Mouse (Mus musculus) small intestine, adult 2 months (tissue): ENCODE data around the gene Srrm3.

ENCODE experiments used
- CTCF ChIP-seq: fragments of 200-500 bp; IDR thresholded peaks from 2 replicates; pipeline ENCODE4 v1.5.1; 2012; ENCODE audit warnings: low read depth, mild to moderate bottlenecking, control low read depth, inconsistent platforms, low read length, moderate library complexity, mixed read lengths; ENCODE audit not compliant: insufficient replicate concordance, insufficient read length; ENCODE audit errors: extremely low read depth
- POLR2A ChIP-seq: fragments of 200-500 bp; IDR thresholded peaks from 2 replicates; pipeline ENCODE4 v1.6.1; 2012; ENCODE audit warnings: low read depth, mild to moderate bottlenecking, control low read depth, inconsistent platforms, low read length, moderate library complexity

DNA sequence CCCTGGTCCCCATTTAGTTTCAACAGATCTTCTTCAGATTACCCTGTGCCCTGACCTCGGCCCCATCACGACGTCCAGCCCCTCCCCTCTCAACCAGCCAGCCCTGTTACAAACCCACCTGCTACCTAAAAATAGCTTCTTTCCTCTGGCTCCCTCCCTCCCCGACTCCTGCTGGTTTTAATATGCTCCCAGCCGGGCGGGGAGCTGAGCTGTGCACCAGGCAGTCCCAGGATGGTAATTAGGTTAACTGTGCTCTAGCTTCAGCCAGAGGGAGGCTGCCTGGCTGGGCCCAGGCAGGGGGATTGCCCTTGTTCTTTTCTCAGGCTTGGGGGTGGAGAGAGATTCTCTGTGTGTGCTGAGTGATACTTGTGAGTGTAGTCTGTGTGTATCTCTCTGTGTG lies 5.8 kb upstream of the Srrm3 start:
- TF ChIP-seq CTCF (no peak), POLR2A (no peak)
